Mouse (Mus musculus) fat pad, adult 2 months (tissue): ENCODE measurements around the gene Bcl2l11.
A peak's percentile ranks its signal among the peaks of the same experiment; 100 is the strongest.
"Not testable (repeated sequence)": the region's sequence is repeated elsewhere in the genome, so short reads cannot be mapped to it uniquely, and the experiment has no call there.

Experiments
- DNase-seq: peaks from one replicate; pipeline ENCODE4 v3.0.0-alpha.2; 2011; ENCODE audit warnings: low read depth, low spot score; ENCODE audit errors: extremely low read depth

The Bcl2l11 gene

DNA sequence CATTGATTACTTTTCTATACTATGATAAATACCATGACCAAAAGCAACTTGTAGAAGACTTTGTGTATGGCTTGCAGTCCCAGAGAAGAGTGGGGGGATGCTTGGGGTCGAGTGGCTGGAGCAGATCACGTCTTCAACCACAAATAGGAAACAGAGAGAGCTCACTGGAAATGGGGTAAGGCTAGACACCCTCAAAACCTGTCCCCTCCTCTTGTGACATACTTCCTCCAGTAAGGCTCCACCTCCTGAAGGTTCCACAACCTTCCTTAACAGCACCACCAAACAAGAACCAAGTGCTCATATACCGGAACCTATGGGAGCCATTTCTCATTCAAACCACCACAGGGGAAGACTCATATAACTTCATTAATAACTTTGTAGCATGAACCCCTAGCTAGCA, 44.8 kb downstream of the Bcl2l11 start:
- DNase-seq: no peak

DNA sequence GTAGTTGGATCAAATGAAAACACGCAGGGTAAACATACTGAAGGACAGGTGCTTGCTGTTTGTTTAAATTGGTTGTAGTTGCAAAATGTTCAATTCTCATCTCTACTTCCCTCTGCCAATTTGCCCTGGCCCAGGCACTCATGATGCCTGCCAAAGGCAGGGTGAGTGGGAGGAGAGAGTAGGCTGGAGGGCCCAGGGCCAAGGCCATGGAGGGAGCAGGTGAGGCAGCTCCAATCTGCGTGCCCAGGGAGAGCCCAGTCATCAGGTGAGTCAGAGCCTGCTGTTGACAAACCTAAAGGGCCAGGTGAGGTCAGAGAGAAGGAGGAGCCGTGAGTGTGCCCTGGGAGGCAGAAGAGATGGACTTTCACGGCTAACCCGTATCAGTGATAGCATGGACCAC, 46.4 kb downstream of the Bcl2l11 start:
- peak; percentile 87 for DNase-seq

DNA sequence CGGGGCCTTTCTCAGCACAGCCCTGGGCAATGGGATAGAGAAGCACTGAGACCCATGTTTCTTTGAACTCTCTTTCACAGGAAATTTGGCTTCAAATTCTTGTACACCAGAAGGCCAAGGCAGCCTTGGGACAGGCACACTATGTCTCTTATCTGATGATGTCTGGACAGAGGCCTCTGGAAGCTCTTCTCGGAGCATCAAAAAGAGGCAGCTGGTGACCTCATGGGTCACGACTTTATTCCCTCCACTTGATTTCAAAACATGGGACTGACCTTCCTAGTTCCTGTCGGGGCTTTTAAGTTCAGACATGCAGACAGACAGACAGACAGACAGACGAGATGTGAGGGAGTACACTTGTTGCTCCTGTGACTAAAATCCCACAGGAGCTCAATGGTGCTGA, 48.3 kb downstream of the Bcl2l11 start:
- DNase-seq: no peak

DNA sequence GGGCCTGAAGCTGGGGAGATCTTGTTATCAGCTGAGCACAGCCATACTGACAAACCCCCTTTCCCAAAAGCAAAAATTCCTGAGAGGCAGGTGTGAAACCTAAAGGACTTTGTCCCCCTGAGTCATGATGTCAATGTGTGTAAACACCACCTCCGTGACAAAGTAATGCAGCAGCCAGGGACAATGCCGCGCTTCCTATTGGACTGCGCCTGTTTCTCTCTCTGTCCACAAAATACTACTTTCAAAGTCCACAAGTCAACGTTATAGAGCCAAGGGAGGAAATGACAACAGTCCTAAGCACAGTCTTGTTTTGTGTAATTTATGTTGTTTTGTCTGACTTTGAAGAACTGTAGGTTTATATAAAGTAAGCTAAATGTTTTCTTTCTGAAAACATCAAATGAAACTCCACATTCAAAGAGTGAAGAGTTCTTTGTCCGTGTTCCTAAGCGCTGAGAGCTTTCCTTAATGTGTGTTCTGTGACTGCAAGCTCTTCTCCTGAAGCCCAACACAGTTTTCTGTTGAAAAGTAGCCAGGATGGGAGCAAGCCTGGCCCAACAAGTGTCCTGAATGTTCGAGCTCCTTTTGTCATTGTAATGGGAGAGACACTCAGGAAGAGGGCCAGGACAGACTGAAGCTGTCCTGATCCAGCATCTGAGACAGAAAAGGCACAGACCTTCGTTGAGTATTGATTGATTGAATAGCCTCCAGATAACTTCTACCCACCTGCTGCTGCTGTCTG, 48.9 kb downstream of the Bcl2l11 start:
- no peak for DNase-seq

DNA sequence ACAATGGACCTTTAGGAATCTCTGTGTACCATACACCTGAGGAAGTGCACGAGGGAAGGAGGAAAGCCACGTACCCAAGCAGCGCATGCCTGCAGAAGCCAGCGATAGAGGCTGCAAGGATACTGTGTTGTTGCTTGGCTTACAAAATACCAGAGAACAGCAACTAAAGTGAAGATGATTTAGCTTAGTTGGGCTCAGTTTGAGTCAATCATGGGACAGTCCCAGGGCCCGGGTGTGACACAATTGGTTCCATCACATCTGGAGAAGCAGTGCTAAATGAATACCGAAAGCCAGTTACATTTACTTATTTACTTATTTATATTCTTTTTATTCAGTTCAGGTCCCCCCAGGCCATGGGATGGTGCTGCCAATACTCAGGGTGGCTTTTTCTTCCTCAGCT, 49.8 kb downstream of the Bcl2l11 start:
- no peak for DNase-seq

DNA sequence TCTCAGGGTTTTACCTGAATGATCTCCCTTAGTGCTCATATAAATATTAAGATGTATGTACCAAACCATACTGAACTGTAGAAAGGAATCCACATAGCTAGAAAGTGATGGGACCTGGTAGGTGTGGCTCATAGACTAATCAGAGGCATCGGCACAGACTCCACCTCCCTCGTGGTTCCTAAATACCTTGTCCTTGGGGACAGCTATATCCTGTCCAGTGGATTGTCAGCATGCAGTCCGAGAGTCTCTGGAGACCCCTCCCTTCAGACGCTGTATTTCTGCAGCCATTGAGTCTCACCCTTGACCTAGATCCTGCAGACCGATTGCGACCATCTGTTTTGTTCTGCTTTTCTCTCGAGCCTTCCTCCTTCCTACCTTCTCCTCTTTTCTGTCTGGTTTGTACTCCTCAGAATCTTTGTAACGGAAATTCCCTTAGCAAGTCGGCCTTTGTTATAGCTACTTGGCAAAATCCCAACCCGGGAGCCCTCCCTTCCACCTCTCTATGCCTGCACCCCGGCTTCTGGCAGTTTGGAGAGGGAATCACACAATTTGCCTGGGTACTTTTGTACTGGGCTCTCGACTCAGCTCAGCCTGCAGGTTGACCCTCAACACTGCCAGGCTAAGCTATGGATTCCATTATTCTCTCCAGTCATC, 50.7 kb downstream of the Bcl2l11 start:
- DNase-seq: no peak

DNA sequence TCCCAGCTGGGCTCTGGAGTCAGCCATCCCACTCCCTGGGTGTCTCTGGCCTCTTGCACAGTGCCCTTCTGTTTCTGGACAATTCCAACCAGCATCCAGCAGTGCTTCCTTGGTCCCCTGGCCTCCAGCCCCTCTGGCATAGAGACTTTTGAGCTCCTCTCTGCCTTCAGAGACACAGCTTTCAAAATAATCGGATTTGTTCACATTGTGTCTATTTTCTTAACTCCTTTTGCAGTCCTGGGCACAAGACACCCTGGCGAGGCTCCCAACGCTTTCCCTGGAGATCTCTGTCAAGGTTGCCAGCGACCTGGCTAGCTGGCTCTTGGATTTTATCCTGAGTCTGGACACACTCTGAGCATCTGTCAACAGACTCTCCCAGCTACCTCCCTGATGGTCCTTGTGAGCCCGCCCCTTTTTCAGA, 51.4 kb downstream of the Bcl2l11 start:
- DNase-seq: no peak

DNA sequence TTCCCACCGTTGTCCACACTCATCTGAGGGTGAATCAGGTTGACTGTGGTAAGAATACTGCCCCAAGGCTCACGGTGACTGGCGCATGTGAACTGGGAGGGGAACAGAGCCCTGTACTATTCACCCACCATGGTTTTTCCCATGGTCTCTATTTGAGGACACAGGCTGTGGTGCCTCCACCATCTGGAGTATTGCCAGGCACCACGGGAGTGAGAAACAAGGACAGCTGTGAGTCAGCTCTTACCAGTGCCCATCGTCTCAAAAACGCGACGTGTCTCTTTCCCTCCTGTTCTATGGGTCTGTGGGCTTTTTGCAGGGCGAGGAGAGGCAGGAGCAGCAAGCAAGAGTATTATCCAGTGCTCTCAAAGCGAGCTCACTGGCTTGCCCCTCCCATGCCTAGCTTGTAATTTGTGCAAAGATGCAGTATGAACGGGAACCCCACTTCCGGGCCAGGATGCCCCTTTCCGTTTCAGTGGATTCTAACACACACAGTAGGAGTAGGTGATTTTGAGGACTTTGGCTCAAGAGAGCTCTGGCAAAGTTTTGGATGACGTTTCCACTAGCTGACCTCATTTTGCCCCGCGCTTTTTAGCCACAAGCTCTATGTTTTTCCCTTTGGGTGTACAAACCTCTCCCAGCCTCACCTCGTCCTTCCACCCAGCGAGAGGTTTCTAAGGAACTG, 53.4 kb downstream of the Bcl2l11 start:
- no peak for DNase-seq

DNA sequence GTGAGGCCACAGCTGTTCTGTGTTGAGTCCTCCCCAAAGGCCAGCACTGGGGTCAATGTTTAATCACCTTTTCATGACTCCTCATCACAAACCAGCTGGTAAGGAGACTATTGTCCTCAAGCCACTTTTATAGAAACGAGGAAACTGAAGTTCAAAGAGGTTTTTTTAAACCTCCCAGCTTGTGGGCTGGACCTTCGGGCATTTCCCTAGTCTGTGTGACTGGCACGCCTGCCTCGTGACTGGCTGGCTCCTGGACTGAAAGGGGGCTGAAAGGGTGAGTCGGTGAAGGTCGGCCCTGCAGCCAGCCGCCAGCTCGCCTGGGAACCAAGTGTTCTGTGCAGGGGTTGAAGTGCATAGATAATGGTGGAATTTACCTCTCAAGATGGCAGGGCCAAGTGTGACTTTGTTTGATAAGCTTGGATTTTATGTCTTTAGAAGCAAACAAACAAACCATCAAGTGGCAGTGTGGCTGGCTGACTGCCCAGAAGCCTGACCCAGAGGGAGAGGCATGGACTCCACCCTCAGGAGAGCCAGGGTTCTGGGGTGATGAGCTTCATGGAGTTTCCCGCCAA, 54.1 kb downstream of the Bcl2l11 start:
- no peak for DNase-seq

DNA sequence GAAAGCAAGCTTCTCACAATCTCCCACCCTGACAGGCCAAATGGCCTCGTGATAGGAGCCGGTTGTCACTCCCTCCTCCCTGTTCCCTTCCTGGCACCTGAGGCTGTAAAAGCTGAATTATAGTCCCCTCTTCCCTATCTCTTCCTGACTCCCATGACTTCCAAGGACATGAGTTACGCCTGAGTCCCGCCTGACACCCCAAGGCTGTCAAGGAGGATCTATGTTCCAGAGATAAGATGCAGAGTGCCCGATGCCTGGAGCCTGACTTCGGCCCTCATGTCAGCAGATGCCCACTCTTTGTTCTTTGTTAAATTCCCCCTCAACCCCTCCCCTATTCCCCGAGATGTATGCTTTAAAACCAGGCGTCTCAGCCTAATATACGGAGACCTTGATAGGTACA, 56.3 kb downstream of the Bcl2l11 start:
- DNase-seq: not testable (repeated sequence)

DNA sequence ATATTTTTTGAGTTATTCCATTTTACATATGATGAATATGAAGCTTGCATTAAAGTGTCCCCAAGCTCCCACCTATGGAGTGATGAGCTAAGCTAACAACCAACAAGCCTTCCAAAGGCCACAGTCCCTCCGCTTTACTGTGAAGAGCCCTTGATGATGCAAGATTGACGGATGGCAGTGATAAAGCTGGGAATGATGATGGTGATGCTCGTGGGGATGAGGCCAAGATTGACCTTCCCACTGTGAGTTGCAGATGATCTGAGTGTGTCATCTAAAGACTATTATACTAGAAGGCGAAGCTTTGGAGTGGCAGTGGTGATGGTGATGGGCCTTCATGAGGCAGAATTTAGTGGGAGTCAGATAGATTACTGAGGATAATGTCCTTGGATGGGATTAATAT, 56.9 kb downstream of the Bcl2l11 start:
- no peak for DNase-seq

DNA sequence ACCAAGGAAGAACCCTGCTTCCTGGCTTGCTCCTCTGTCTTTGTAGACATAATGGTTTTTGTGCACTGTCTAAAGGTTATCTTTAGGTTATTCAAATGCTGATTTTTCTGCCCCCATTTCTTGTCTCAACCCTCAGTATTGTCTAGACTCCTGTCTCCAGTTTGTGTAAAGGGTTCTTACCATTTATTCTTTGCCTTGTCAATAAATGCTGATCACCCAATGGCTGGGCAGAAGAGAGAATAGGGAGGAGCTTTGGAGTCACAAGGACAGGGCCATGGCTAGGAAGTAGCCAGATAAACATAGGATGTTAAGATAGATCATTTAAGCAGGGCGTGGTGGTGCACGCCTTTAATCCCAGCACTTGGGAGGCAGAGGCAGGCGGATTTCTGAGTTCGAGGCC, 57.9 kb downstream of the Bcl2l11 start:
- DNase-seq: no peak

DNA sequence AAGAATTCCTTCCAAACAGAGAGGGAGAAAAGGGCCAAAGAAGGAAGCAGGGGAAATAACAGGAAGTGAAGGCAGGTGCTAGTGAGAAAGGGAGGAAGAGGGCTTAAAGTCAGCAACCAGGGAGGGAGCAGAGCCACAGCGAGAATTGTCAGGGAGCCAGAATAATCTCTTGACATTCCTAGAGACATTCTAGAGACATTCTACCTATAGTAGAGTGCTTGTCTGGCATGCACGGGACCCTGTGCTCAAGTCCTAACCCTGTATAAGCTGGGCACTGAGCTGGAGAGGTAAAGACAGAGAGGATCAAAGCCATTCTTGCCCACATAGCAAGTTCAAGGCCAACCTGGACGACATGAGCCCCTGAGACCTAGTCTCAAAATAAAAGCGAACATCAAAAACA, 60.1 kb downstream of the Bcl2l11 start:
- DNase-seq: no peak

DNA sequence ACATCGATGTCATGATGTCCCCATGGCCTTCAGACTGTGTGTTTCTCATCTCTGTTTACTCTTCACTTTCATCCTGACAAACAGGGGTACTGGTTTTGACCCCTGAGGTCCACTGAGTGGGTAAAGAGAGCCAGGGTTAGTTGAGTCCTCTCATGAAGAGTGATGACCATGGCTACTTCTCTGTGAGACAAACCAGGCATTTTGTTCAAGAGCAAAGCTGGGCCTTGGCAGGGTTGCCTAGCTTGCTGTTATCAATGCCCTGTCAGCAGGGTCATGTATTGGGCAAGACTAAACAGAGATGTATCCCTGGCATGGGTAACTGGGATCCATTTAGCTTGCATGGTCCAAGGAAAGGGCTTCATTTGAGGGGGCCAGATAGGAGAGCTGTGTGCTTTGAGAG, 61.4 kb downstream of the Bcl2l11 start:
- DNase-seq: no peak

DNA sequence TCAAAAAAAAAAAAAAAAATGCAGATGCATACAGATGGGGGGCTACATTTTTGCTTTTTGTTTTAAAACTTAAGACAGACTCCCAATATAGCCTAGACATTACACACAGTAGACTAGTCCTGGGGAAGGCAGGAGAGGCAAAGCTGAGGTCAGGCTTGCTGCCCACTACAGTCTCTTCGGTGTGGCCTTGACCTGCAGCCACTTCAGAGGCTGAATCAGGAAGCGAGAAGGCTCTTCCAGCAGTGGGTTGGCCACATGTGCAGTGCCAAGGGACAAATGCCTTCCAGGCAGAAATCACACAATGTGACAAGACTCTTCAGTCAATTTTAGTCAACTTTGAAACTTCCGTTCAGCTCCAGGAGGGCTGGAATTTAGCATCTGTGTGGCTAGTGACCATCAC, 62.6 kb downstream of the Bcl2l11 start:
- no peak for DNase-seq

DNA sequence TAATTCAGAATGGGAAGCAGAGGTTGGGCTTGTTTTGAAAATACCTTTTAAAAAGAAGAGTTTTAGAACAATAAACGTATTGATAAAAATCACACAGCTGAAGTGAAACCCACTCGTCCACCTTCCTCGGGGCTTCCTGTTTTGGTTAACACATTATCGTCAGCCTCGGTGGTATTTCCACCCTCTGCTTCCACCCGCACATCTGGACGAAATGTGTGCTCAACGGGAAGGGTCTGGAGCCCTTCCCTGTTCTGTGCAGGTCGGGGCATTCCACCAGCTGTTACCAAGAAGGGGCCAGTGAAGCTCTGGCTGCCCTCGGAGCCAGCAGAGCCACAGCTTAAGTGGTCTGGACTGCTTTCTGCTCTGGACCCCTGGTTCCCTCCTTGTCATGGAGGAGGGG, 63.9 kb downstream of the Bcl2l11 start:
- no peak for DNase-seq

DNA sequence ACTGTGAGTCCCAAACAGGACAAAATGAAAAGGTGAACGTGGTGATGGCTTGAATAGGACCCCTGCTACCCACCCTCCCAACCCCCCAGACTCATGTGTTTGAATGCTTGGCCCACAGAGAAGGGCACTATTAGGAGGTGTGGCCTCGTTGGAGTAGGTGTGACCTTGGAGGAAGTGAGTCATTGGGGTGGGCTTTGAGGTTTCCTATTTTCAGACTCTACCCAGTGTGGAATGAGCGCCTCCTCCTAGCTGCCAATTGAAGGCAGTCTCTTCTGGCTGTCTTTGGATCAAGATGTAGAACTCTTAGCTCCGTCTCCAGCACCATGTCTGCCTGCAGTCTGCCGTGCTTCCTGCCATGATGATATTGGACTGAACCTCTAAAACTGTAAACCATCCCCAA, 64.4 kb downstream of the Bcl2l11 start:
- DNase-seq: no peak

DNA sequence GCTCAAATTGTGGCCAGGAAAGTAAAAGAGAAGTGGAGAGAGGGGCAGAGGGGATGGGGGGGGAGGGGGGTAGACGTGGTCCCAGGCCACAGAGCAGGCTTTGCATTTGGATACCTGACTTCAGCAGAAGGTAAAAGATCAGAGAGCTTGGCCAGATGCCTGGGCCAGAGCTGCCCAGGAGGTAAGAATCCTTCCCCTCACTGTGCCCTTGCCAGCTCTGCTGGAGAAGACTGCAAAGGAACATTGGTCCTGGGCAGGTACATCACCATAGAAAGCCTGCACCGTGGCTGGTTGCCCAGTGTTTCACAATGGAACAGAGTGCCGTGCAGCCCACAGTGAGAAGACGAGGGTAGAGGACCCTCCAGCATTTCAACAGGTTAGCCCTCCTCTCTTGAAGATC, 67.6 kb downstream of the Bcl2l11 start:
- DNase-seq: no peak

DNA sequence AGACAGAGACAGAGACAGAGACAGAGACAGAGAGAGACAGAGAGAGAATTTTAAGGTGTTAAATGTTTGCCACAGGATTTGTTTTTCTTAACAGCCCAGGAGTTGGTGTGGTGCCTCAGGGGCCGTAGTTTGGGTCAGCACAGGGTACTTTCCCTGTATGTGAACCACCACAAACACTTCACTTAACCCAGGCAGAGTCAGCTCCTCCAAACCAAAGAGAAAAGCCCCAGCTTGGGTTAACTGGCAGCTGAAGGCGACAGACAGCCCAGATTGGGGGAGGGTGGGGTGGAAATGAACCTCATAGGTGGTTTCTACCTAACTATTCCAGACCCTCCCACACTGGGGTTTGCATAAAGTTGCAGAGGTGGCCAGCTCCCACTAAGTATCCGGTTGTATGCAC, 71.5 kb downstream of the Bcl2l11 start:
- DNase-seq: no peak

DNA sequence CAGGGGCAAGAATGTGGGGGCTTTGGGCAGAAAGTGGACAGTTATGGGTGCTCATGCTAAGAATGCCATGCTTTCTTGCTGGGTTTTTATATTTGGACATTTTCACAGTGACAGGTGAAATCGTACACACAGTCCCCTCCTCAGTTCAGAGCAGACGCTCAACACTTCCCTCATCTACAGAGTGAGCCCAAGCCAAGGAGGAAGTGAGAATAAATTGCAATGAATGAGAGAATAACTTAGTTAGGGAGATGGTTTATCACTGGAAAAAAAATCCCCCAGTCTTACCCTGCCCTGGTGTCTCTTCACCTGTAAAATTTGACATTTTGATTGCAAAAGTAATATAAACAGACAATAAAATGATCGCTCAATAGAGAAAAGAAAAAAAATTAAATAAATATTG, 77.3 kb downstream of the Bcl2l11 start:
- DNase-seq: no peak

DNA sequence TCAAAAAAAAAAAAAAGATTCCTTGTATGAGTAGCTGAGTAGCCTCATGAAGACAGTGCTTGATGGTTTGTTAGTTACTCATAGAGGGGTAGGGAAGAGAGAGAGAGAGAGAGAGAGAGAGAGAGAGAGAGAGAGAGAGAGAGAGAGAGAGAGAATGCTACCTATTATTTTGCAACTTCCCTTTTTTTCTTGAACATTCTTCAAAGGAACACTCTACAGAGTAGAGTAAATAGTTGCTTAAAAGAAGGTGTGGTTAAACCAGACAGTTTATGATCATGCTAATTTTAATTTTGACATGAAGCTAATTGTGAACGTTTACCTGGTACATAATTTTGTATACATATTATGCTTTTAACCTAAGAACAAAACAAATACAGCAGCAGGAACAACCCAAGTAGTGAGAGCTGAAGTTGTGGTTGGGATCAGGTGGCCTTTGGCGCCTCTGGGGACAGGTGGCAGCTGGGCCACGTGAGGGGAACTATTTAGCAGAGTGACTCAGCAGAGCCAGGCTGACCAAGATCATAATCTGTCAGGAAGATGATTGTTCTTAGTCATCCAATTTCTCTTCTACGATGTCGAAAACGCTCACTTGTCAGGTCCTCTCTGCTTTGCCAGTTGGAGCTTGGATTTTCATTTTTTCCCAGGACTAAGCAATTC, 78.0 kb downstream of the Bcl2l11 start:
- DNase-seq: no peak
